Mouse (Mus musculus) central nervous system, embryonic 18 days (tissue): Measurements from ENCODE around the gene Rab32. TPM values are rescaled to one million over a fixed set of nuclear protein-coding genes. Genes with fewer than 3 reads are reported as not detected.

ENCODE experiments used
- polyA plus RNA-seq: library from polyadenylated mRNA; depleted of rRNA; stranded (reverse); fragments of >200 nt; gene quantifications from 2 replicates; pipeline ENCODE4 v1.2.3, GENCODE M21; 2012; rRNA removed

Rab32 gene
- 1.9 and 2.0 TPM in 2 replicates for polyA plus RNA-seq

DNA sequence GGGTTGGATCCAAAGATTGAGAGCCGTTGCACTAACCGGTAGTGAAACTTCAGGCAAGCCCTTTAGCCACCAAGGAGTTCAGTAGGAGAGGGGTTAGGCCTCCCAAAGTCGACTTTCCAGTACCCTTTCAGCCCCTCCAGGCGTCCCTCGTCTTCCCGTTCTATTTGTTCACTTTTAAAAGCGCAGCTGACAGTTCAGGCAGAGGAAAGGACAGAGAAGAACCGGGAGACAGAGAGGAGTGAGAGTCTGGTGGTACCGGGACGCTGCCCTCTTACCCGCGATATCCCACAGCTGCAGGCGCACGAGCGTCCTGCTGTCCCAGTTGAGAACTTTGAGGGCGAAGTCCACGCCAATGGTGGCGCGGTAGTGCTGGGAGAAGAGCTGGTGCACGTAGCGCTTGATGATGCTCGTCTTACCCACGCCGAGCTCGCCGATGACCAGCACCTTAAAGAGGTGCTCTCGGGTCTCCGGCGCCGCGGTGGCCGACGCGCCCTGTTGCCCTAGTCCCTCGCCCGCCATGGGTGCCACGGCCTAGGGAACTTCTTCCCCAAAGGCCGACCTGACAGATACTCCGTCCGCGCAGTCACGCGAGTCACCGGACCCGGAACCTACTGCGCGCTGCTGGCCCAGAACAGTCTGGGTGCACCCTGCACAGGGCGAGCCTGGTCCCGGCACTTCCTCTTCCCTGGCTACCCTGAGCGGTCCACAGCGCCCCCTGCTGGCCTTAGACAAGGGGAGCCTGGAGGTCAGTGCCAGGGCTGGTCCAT is at the start of gene Rab32:
TSS of gene Rab32 (minus strand) at position 696 of the 767 bp plus-strand sequence.

Other genes starting within 250 kb of the Rab32 start
- 0.38 and 0.45 TPM in 2 replicates for gene Adgb, start 85.9 kb downstream of the Rab32 start, polyA plus RNA-seq
- gene Gm10944, start 123.1 kb upstream of the Rab32 start, polyA plus RNA-seq, result not detected in 2 replicates